Mouse (Mus musculus) intestine, postnatal 0 days (tissue): ENCODE results near the gene Susd5. TPM values are rescaled to one million over a fixed set of nuclear protein-coding genes. Genes with fewer than 3 reads are reported as not detected.
A peak's percentile ranks its signal among the peaks of the same experiment; 100 is the strongest.

Experiments used
- ATAC-seq: fragments of 200-750 bp; cut with Nextera tagmentation; 2 replicates; pipeline ENCODE4 v1.8.0; 2017; ENCODE audit warnings: mild to moderate bottlenecking, moderate TSS enrichment, moderate library complexity
- H3K27ac ChIP-seq: fragments of 300-500 bp; sonication (generic); 2 replicates; pipeline ENCODE4 v1.5.1; 2014; ENCODE audit warnings: mild to moderate bottlenecking, low read depth, low read length, moderate library complexity
- H3K27me3 ChIP-seq: fragments of 300-500 bp; sonication (generic); replicated peaks from 2 replicates; pipeline ENCODE4 v1.6.1; 2014; ENCODE audit warnings: low read length, mixed read lengths; ENCODE audit not compliant: control insufficient read depth, insufficient read depth
- H3K36me3 ChIP-seq: fragments of 300-500 bp; sonication (generic); 2 replicates; pipeline ENCODE4 v1.6.1; 2014; ENCODE audit warnings: mild to moderate bottlenecking, moderate library complexity; ENCODE audit not compliant: control insufficient read depth, insufficient read depth
- H3K4me1 ChIP-seq: fragments of 300-500 bp; sonication (generic); replicated peaks from 2 replicates; pipeline ENCODE4 v1.6.1; 2014; ENCODE audit warnings: antibody characterized with exemption, low read length, mixed read lengths; ENCODE audit not compliant: control insufficient read depth, insufficient read depth
- H3K4me2 ChIP-seq: fragments of 300-500 bp; sonication (generic); replicated peaks from 2 replicates; pipeline ENCODE4 v1.6.1; 2014; ENCODE audit warnings: low read depth, mild to moderate bottlenecking, moderate library complexity
- H3K4me3 ChIP-seq: fragments of 300-500 bp; sonication (generic); 2 replicates; pipeline ENCODE4 v1.5.1; 2014; ENCODE audit warnings: low read depth, low read length
- H3K9ac ChIP-seq: fragments of 300-500 bp; sonication (generic); 2 replicates; pipeline ENCODE4 v1.6.1; 2014; ENCODE audit warnings: mild to moderate bottlenecking, low read depth, low read length
- H3K9me3 ChIP-seq: fragments of 300-500 bp; sonication (generic); 2 replicates; pipeline ENCODE4 v1.6.1; 2016; ENCODE audit warnings: mixed run types; ENCODE audit not compliant: control insufficient read depth
- CTCF ChIP-seq: sonication (generic); IDR thresholded peaks from 2 replicates; pipeline ENCODE4 v1.5.1; 2016; ENCODE audit warnings: low read depth, mild to moderate bottlenecking, control low read depth, antibody characterized with exemption, moderate library complexity
- WGBS: fragments of 180-500 bp; shearing (Covaris S2); extraction: QIAGEN DNeasy Blood & Tissue Kit; methylation state at CpG from one replicate; pipeline ENCODE4 v1.1.7; 2014; 5-methylcytosine and 5-hydroxymethylcytosine counted together
- polyA plus RNA-seq: library from polyadenylated mRNA; unstranded; fragments of >200 nt; fragmentation: Nextera tagmentation; extraction: Ambion mirVana; gene quantifications from 2 replicates; pipeline ENCODE4 v1.2.1, GENCODE M21; 2015

The Susd5 gene
- polyA plus RNA-seq, 1 experiment from 2014 or later = 0.22 TPM

DNA sequence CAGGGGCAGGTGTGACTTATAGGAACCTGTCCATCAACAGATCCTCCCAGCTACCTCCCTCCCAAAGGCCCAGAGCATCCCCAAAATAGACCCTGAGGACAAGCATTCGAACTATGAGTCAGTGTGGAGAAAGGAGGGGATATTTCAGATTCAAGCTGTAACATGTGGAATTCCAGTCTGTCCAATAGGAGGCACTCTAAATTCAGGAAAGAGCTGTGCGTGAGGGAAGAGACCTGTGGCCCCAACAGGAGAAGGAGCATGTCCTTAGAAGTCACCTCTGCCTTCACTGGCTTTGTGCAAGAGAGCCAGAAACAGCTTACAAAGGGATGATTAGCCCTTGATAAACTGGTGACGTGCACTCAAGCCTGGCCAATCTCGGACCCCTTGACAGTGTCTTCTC is 16.0 kb upstream of the Susd5 start:
- Histone ChIP-seq H3K27ac (no peak overlapping the region), H3K4me3 (no peak overlapping the region), H3K4me2 (no peak overlapping the region), H3K4me1 (no peaks in the 10 kb centered on the region), H3K36me3 (no peaks in the 10 kb centered on the region), H3K27me3 (no peaks in the 10 kb centered on the region), H3K9me3 (no peaks in the 10 kb centered on the region), H3K9ac (no peak overlapping the region)
- 87% methylated on average over 4 of the region's 4 CpGs for WGBS
- TF ChIP-seq CTCF = peak; percentile 43
- ATAC-seq = no peak

DNA sequence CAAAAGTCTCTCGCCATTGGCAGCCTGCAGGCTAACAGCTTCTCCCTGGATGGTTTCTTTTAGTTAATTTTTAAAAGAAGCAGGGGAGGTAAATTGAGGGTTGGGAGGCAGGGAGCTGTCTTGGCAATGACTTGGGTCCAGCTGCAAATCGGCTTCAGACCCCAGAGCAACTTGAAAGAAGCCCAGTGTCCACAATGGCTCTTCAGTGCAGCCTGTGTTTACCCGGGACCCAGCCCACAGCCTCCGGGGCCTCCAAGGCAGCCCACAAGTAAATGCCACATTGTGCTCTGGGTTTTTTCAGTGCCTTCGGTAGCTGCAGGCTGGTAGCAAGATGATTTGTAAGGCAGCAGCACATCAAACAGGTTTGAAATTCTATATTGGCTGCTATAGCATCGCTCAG is 14.4 kb upstream of the Susd5 start:
- no peak overlapping the region for H3K9ac ChIP-seq

DNA sequence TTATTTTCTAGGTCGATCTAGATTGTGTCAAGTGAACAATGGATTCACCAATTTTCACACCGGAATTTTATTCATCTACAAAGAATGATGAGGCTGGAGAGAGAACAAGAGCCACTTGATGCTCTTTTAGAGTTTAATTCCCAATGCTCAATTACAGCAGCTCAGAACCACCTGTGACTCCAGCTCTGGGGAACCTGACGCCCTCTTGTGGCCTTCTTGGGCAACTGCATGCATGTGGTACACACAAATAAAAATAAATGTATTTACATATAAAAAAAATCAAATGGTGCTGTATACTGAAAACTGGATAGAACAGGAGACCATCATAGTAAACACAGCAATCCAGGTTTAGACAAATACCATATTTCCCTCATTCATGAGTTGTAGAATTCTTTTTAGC is 12.5 kb upstream of the Susd5 start:
- Histone ChIP-seq H3K9me3 (no peaks in the 10 kb centered on the region), H3K27me3 (no peaks in the 10 kb centered on the region), H3K36me3 (no peaks in the 10 kb centered on the region), H3K4me3 (no peak overlapping the region), H3K4me1 (no peaks in the 10 kb centered on the region), H3K4me2 (no peak overlapping the region), H3K27ac (no peak overlapping the region), H3K9ac (no peak overlapping the region)
- WGBS = 62% methylated on average over 3 of the region's 3 CpGs
- ATAC-seq = no peak
- TF ChIP-seq CTCF = peak; percentile 63

More for the DNA sequence above, 14.4 kb upstream of the Susd5 start:
- Histone ChIP-seq H3K27ac (no peak overlapping the region), H3K36me3 (no peaks in the 10 kb centered on the region), H3K4me3 (no peak overlapping the region), H3K4me2 (no peak overlapping the region), H3K4me1 (no peaks in the 10 kb centered on the region), H3K27me3 (no peaks in the 10 kb centered on the region), H3K9me3 (no peaks in the 10 kb centered on the region)
- ATAC-seq = no peak
- TF ChIP-seq CTCF = no peak
- 23% methylated on average over 6 of the region's 6 CpGs for WGBS

DNA sequence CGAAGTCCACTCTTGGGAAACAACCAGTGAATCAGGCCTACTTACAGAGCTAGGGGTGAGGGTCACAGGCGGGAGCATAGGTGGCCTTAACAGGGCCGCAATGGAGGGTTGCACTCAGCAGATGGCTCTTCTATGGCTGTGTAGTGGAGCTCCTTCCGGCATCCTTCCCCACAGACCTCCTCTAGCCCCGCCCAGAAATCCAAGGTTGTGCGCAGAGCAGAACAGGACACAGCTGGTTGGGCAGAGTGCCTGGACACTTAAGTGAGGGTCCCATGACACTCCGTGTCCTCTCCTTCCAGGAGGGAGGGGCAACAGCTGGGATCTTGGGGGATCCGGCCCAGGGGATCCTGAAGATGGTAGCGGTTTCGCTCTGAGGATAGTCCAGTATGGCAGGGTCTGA is 10.9 kb upstream of the Susd5 start, which contains the start of gene Fbxl2:
Fbxl2 (minus strand) TSS at position 164 of the 400 bp plus-strand sequence.
- H3K4me3 ChIP-seq = no peak within 1 kb of the TSS
- no peak for TF ChIP-seq CTCF

DNA sequence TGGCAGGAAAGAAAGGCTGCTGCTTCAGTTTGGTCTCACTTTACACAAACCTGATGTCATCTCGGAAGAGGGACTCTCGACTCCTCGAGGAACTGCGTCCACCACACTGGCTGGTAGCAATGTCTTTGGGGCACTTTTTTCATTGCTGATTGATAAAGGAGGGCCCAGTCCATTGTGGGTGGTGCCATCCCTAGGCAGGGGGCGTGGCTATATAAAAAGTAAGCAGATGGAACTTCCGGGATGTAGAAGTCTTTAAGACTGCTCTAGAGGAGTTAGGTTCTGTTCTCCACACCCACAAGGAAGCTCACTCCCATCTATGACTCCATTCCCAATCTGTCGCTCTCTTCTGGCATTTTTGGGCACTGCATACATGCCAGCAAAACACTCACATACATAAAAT is 10.3 kb upstream of the Susd5 start:
- Histone ChIP-seq H3K27me3 (no peaks in the 10 kb centered on the region), H3K9ac (no peak overlapping the region), H3K36me3 (no peaks in the 10 kb centered on the region), H3K4me1 (no peaks in the 10 kb centered on the region), H3K27ac (no peak overlapping the region), H3K4me3 (no peak overlapping the region), H3K9me3 (no peaks in the 10 kb centered on the region), H3K4me2 (no peak overlapping the region)
- ATAC-seq = no peak
- WGBS = 90% methylated on average over 7 of the region's 7 CpGs
- TF ChIP-seq CTCF = no peak

More for the DNA sequence above, 10.9 kb upstream of the Susd5 start, which contains the start of gene Fbxl2:
- no peaks in the 10 kb centered on the region for H3K9me3 ChIP-seq
- H3K27me3 ChIP-seq = no peaks in the 10 kb centered on the region
- H3K36me3 ChIP-seq = no peaks in the 10 kb centered on the region
- peak; percentile 31; the same call in 1 of the 2 replicates for ATAC-seq
- no peak within 1 kb of the TSS for H3K27ac ChIP-seq
- H3K9ac ChIP-seq = no peak within 1 kb of the TSS
- peak within 1 kb of the TSS; percentile 10; the same call in 1 of the 2 replicates for H3K4me2 ChIP-seq
- H3K4me1 ChIP-seq = no peaks in the 10 kb centered on the region
- WGBS = 80% methylated on average over 10 of the region's 10 CpGs

DNA sequence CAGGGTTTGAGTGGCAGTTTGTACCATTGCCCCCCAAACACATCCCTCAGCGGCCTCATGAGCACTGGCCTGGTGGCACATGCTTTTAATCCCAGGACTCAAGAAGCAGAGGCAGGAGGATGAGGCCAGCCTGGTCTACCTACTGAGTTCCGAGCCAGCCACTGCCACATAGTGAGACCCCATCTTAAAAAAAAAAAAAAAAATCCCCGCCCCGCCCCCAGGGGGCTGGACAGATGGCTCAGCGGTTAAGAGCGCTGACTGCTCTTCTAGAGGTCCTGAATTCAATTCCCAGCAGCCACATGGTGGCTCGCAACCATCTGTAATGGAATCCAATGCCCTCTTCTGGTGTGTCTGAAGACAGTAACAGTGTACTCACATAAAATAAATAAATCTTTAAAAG is 6.8 kb upstream of the Susd5 start:
- ATAC-seq = no peak
- WGBS = 93% methylated on average over 7 of the region's 7 CpGs
- H3K36me3 ChIP-seq = no peaks in the 10 kb centered on the region
- no peak for TF ChIP-seq CTCF
- no peaks in the 10 kb centered on the region for H3K4me1 ChIP-seq
- H3K9ac ChIP-seq = no peak overlapping the region
- H3K27ac ChIP-seq = no peak overlapping the region
- H3K9me3 ChIP-seq = no peaks in the 10 kb centered on the region
- H3K27me3 ChIP-seq = no peaks in the 10 kb centered on the region
- H3K4me2 ChIP-seq = no peak overlapping the region
- no peak overlapping the region for H3K4me3 ChIP-seq

DNA sequence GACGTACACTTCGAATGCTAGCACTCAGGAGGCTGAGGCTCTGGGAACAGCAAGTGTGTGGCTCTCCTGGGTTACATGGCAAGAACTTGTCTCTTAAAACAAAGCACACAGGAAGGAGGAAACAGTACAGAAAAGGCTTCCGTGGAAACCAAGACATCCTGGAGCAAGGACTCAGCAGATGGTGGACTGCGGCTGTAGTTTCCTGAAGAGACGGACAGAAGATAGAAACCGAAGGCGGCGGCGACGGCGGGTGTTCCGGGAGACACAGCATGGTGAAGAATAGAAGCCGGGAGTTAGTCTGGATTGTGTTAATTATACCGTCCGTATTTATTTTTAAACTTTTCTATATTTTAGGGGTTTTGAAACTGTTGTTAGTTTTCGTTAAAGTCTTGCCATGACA is 6.2 kb upstream of the Susd5 start:
- Histone ChIP-seq H3K9me3 (no peaks in the 10 kb centered on the region), H3K27me3 (peaks cover 4% of the 10 kb centered on the region; the same call in 1 of the 2 replicates), H3K4me1 (no peaks in the 10 kb centered on the region), H3K9ac (no peak overlapping the region), H3K36me3 (no peaks in the 10 kb centered on the region), H3K27ac (no peak overlapping the region), H3K4me2 (no peak overlapping the region), H3K4me3 (no peak overlapping the region)
- ATAC-seq = no peak
- no peak for TF ChIP-seq CTCF
- 88% methylated on average over 16 of the region's 16 CpGs for WGBS
